Comparison of ENCODE assay signal across 10 mouse cellular contexts in the genomic region with DNA sequence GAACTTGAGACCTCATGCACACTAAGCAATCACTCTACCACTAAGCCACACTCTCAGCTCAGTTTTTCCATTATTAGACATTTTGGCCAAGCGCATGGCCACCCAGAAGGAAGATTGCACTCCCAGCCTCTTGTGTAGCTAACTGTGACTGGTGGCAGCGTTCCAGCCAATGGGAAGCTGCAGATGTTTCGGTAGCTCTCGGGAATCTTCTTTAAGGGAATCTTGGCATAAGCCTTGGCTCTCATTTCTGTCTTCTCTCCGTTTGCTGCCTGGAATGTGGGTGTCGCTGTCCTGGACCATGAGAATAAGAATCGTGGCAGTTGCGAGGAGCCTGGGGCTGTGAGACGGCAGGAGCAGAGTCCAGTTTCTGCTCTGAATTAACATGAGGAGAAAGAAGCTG. TPM values are rescaled to one million over a fixed set of nuclear protein-coding genes. Genes with fewer than 3 reads are reported as not detected.
DNase-seq lines count a peak whose midpoint lies in the region; ATAC-seq and TF ChIP-seq lines count a peak whose summit lies in the region.
"Had no signal": no experiment of that assay in that cellular context is flagged by ENCODE, and none has a peak within 500 bp of the region (broad histone marks: within the 10 kb centered on the region; RNA-seq: fewer than 3 reads in every experiment).

No protein-coding gene starts in this region.

- ATAC-seq in forebrain, postnatal 0 days, result no peak
- ATAC-seq in forebrain, embryonic 16.5 days, result no peak
- ATAC-seq: liver, embryonic 12.5 days had no signal

- H3K4me1 ChIP-seq in forebrain, postnatal 0 days (ENCODE audit: insufficient read depth), result no peaks in the 10 kb centered on the region
- peaks cover 4% of the 10 kb centered on the region for H3K4me1 ChIP-seq in forebrain, embryonic 16.5 days (replicated peaks; ENCODE audit: control insufficient read depth, insufficient read depth, low read length)

- no peak overlapping the region for H3K4me3 ChIP-seq in forebrain, postnatal 0 days (ENCODE audit: low read depth, low read length)
- H3K4me3 ChIP-seq in forebrain, embryonic 16.5 days (replicated peaks; ENCODE audit: low read length), result no peak overlapping the region
- H3K4me3 ChIP-seq in left cerebral cortex, adult 2 months, result no peak overlapping the region
- H3K4me3 ChIP-seq: liver, embryonic 12.5 days had no signal

- 43% methylated on average over 9 of the region's 9 CpGs for WGBS in forebrain, postnatal 0 days
- WGBS in forebrain, embryonic 16.5 days, result 46% methylated on average over 9 of the region's 9 CpGs

- no peaks in the 10 kb centered on the region for H3K27me3 ChIP-seq in forebrain, postnatal 0 days (ENCODE audit: insufficient read depth, low read length)
- H3K27me3 ChIP-seq in forebrain, embryonic 16.5 days (replicated peaks; ENCODE audit: control insufficient read depth, insufficient read depth, low read length), result no peaks in the 10 kb centered on the region

- no peak overlapping the region for H3K27ac ChIP-seq in forebrain, postnatal 0 days (ENCODE audit: low read depth, low read length)
- no peak overlapping the region for H3K27ac ChIP-seq in forebrain, embryonic 16.5 days (ENCODE audit: low read length)
- no peak overlapping the region for H3K27ac ChIP-seq in left cerebral cortex, adult 2 months
- H3K27ac ChIP-seq: liver, embryonic 12.5 days had no signal

- intact Hi-C loops in left cerebral cortex, postnatal 14 days (cut with DNase I), result no loop called here
- intact Hi-C loops in left cerebral cortex, adult 2 months (cut with DNase I), result no loop called here
- intact Hi-C loops in left cerebral cortex, postnatal 4 days (cut with DNase I), result no loop called here

- no peak overlapping the region for H3K9ac ChIP-seq in forebrain, postnatal 0 days
- H3K9ac ChIP-seq in forebrain, embryonic 16.5 days (replicated peaks; ENCODE audit: low read depth, low read length), result no peak overlapping the region
- H3K9ac ChIP-seq: liver, embryonic 12.5 days had no signal

- DNase-seq in forebrain, postnatal 0 days, result peak; percentile 26
- peak; percentile 33 to 46 for DNase-seq in left cerebral cortex, postnatal 14 days (ENCODE audit: low spot score in 2 of 2)
- no peak for DNase-seq in left cerebral cortex, adult 2 months (ENCODE audit: extremely low spot score in 1 of 2, low spot score in 2 of 2)
- DNase-seq in NIH3T3 (ENCODE audit: low read depth), result peak; percentile 20
- peak; percentile 52 for DNase-seq in left cerebral cortex, postnatal 4 days
- no peak for DNase-seq in cerebellum, adult 9-11 months
- no peak for DNase-seq in neural tube, embryonic 10.5 days (ENCODE audit: extremely low spot score, low spot score)

- H3K9me3 ChIP-seq in forebrain, postnatal 0 days (ENCODE audit: low read length), result no peaks in the 10 kb centered on the region
- no peaks in the 10 kb centered on the region for H3K9me3 ChIP-seq in forebrain, embryonic 16.5 days (ENCODE audit: control insufficient read depth, low read length)
- H3K9me3 ChIP-seq: liver, embryonic 12.5 days had no signal

- no peaks in the 10 kb centered on the region for H3K36me3 ChIP-seq in forebrain, postnatal 0 days (ENCODE audit: insufficient read depth)
- H3K36me3 ChIP-seq in forebrain, embryonic 16.5 days (ENCODE audit: control insufficient read depth, insufficient read depth), result no peaks in the 10 kb centered on the region
- H3K36me3 ChIP-seq: liver, embryonic 12.5 days had no signal

- no peak for TF ChIP-seq CTCF in forebrain, postnatal 0 days (IDR thresholded peaks at IDR 0.05; ENCODE audit: low read depth)
- no peak for TF ChIP-seq CTCF in left cerebral cortex, adult 2 months (IDR thresholded peaks at IDR 0.05)

- H3K4me2 ChIP-seq in forebrain, postnatal 0 days (ENCODE audit: low read depth), result no peak overlapping the region
- H3K4me2 ChIP-seq in forebrain, embryonic 16.5 days (ENCODE audit: low read length), result no peak overlapping the region
- H3K4me2 ChIP-seq: liver, embryonic 12.5 days had no signal

RNA-seq across cellular contexts. Expression of a gene that starts 28.3 kb away (rescaled TPM):
- total RNA-seq in forebrain, postnatal 0 days (2014; rRNA removed), result 9.5 and 17.5 TPM in 2 replicates
- polyA plus RNA-seq in forebrain, postnatal 0 days (2015; fragmentation: Nextera tagmentation; extraction: Ambion mirVana), result 0.99 and 1.3 TPM in 2 replicates
- polyA plus RNA-seq in forebrain, embryonic 16.5 days (2015; fragmentation: Nextera tagmentation; extraction: Ambion mirVana), result 2.0 and 2.5 TPM in 2 replicates
- 1 to 10 TPM in 1 of 2 experiments, under 1 TPM in 1; 0.77 to 1.6 TPM for total RNA-seq in left cerebral cortex, postnatal 14 days (2021)
- total RNA-seq in left cerebral cortex, adult 2 months (2021), result under 1 TPM in 1 of 2 experiments, not detected in 1; 0.48 TPM
- total RNA-seq in left cerebral cortex, postnatal 4 days (2021), result 1 to 10 TPM; 2.5 to 3.7 TPM
- total RNA-seq: monocyte, adult 5-6 weeks had no signal

Comparison
In these comparisons a context has a peak if more than half of its experiments do, and no peak if none do; other contexts are left out.
1. DNase-seq: peak in forebrain, postnatal 0 days (single experiment), left cerebral cortex, postnatal 14 days (2 of 2), NIH3T3 (single experiment) and left cerebral cortex, postnatal 4 days (single experiment); none in left cerebral cortex, adult 2 months (0 of 2), cerebellum, adult 9-11 months (single experiment) and neural tube, embryonic 10.5 days (single experiment).